Mouse (Mus musculus) CH12.LX (cell line): Measurements from ENCODE around the gene 4931400O07Rik. TPM values are rescaled to one million over a fixed set of nuclear protein-coding genes. Genes with fewer than 3 reads are reported as not detected.

Experiments used
- DNase-seq: peaks from one replicate; pipeline ENCODE4 v3.0.0-alpha.2; 2013; ENCODE audit errors: extremely low read depth
- H3K27ac ChIP-seq: 2 replicates; pipeline ENCODE4 v1.5.1; 2012; ENCODE audit warnings: low read depth, mild to moderate bottlenecking, control low read depth, moderate library complexity; ENCODE audit not compliant: insufficient read depth
- H3K27me3 ChIP-seq: replicated peaks from 2 replicates; pipeline ENCODE3; 2012; ENCODE audit warnings: inconsistent platforms
- H3K36me3 ChIP-seq, 2 experiments: replicated peaks in 1 of 2; 2 replicates each; pipeline versions ENCODE3 to v1.6.1; 2012; ENCODE audit warnings: inconsistent platforms in 1 of 2, low read length in 1 of 2, mild to moderate bottlenecking in 1 of 2, mixed read lengths in 1 of 2, moderate library complexity in 1 of 2; ENCODE audit not compliant: control insufficient read depth in 1 of 2, insufficient read depth in 1 of 2
- H3K4me1 ChIP-seq, 2 experiments: 2 replicates each; pipeline ENCODE4 v1.6.1; 2012; ENCODE audit warnings: inconsistent platforms in 1 of 2, moderate library complexity in 1 of 2; ENCODE audit not compliant: insufficient read depth in 2 of 2, control insufficient read depth in 1 of 2
- H3K4me2 ChIP-seq: 2 replicates; pipeline ENCODE4 v1.6.1; 2012; ENCODE audit warnings: low read depth, mild to moderate bottlenecking, control low read depth; ENCODE audit not compliant: poor library complexity, insufficient read depth, severe bottlenecking
- H3K4me3 ChIP-seq, 3 experiments: fragments of 150-350 bp in 1 of 3; sonication (generic) in 1 of 3; replicated peaks in 1 of 3; 2 replicates each; pipeline versions ENCODE3 to v1.5.1; 2011 to 2012; ENCODE audit warnings: low read depth in 2 of 3, low read length in 2 of 3, mild to moderate bottlenecking in 2 of 3, moderate library complexity in 2 of 3, control low read depth in 1 of 3, improper control_type of control experiment in 1 of 3, inconsistent platforms in 1 of 3, mixed read lengths in 1 of 3; ENCODE audit not compliant: poor library complexity in 1 of 3
- H3K79me2 ChIP-seq: replicated peaks from 2 replicates; pipeline ENCODE4 v1.6.1; 2012; ENCODE audit warnings: mild to moderate bottlenecking, moderate library complexity; ENCODE audit not compliant: control insufficient read depth, poor library complexity, insufficient read depth, severe bottlenecking; ENCODE audit errors: extremely low read depth
- H3K9ac ChIP-seq: 2 replicates; pipeline ENCODE4 v1.6.1; 2012; ENCODE audit warnings: low read depth, mild to moderate bottlenecking, control low read depth, moderate library complexity; ENCODE audit not compliant: insufficient read depth
- H3K9me3 ChIP-seq: replicated peaks from 2 replicates; pipeline ENCODE3; 2012; ENCODE audit warnings: low read length, inconsistent platforms, mixed read lengths
- ELF1 ChIP-seq: IDR thresholded peaks from 2 replicates; pipeline ENCODE4 v1.6.1; 2014; ENCODE audit warnings: low read depth, mild to moderate bottlenecking, inconsistent platforms, low read length, improper control_type of control experiment
- GABPA ChIP-seq: IDR thresholded peaks from 2 replicates; pipeline ENCODE4 v1.6.1; 2012; ENCODE audit warnings: low read depth, low read length, improper control_type of control experiment, inconsistent platforms; ENCODE audit not compliant: insufficient replicate concordance
- JUN ChIP-seq: IDR thresholded peaks from 2 replicates; pipeline ENCODE4 v1.6.1; 2011; ENCODE audit warnings: low read depth, mild to moderate bottlenecking, low read length, improper control_type of control experiment, moderate library complexity; ENCODE audit not compliant: insufficient read depth
- KAT2A ChIP-seq: IDR thresholded peaks from 2 replicates; pipeline ENCODE4 v1.6.1; 2012; ENCODE audit warnings: low read length, improper control_type of control experiment, inconsistent platforms; ENCODE audit not compliant: insufficient replicate concordance
- MAZ ChIP-seq: IDR thresholded peaks from 2 replicates; pipeline ENCODE4 v1.6.1; 2012; ENCODE audit warnings: low read depth, mild to moderate bottlenecking, inconsistent platforms, low read length, improper control_type of control experiment, moderate library complexity
- MEF2A ChIP-seq: IDR thresholded peaks from 2 replicates; pipeline ENCODE4 v1.6.1; 2014; ENCODE audit warnings: low read depth, mild to moderate bottlenecking, inconsistent platforms, low read length, improper control_type of control experiment, borderline replicate concordance
- NELFE ChIP-seq: IDR thresholded peaks from 2 replicates; pipeline ENCODE4 v1.6.1; 2011; ENCODE audit warnings: low read depth, low read length, improper control_type of control experiment
- PAX5 ChIP-seq: IDR thresholded peaks from 2 replicates; pipeline ENCODE4 v1.6.1; 2012; ENCODE audit warnings: low read length, inconsistent platforms, mixed read lengths
- POLR2AphosphoS2 ChIP-seq: IDR thresholded peaks from 2 replicates; pipeline ENCODE4 v1.6.1; 2011; ENCODE audit warnings: low read depth, low read length, improper control_type of control experiment
- SIN3A ChIP-seq: IDR thresholded peaks from 2 replicates; pipeline ENCODE4 v1.6.1; 2012; ENCODE audit warnings: low read length, improper control_type of control experiment, inconsistent platforms
- TBP ChIP-seq: conservative IDR thresholded peaks from 2 replicates; pipeline ENCODE4 v1.6.1; 2011; ENCODE audit warnings: low read depth, low read length, improper control_type of control experiment
- UBTF ChIP-seq: IDR thresholded peaks from 2 replicates; pipeline ENCODE4 v1.6.1; 2012; ENCODE audit warnings: low read depth, mild to moderate bottlenecking, inconsistent platforms, low read length, improper control_type of control experiment, moderate library complexity
- ZC3H11A ChIP-seq: IDR thresholded peaks from 2 replicates; pipeline ENCODE4 v1.6.1; 2012; ENCODE audit warnings: low read depth, mild to moderate bottlenecking, inconsistent platforms, low read length, improper control_type of control experiment
- ZKSCAN1 ChIP-seq: IDR thresholded peaks from 2 replicates; pipeline ENCODE4 v1.6.1; 2012; ENCODE audit warnings: low read depth, inconsistent platforms, low read length, improper control_type of control experiment, borderline replicate concordance
- ZMIZ1 ChIP-seq: IDR thresholded peaks from 2 replicates; pipeline ENCODE4 v1.6.1; 2012; ENCODE audit warnings: low read depth, mild to moderate bottlenecking, inconsistent platforms, low read length, improper control_type of control experiment
- dilution Hi-C: fragments of 300-500 bp; cut with MboI; formaldehyde crosslinking; loops from 2 replicates; pipeline ENCODE4 v1.14.3; 2020; ENCODE audit warnings: low sequenced_read_pairs; ENCODE audit not compliant: extremely low pct_unique_long_range_greater_than_20kb, extremely low pct_ligation_motif_present
- in situ Hi-C: fragments of 300-500 bp; cut with MboI; formaldehyde crosslinking; loops from 3 replicates; pipeline ENCODE4 v1.14.3; 2019; ENCODE audit warnings: low sequenced_read_pairs, low pct_ligation_motif_present, low pct_unique_long_range_greater_than_20kb, mixed read lengths
- polyA plus RNA-seq: library from polyadenylated mRNA; unstranded; fragments of >175 nt; gene quantifications from 2 replicates; pipeline ENCODE4 v1.2.1, GENCODE M21; 2012; ENCODE audit warnings: low read depth; ENCODE audit not compliant: insufficient read length
- total RNA-seq, 2 experiments: library from RNA; depleted of rRNA; stranded (reverse); fragments of 300-350 nt in 1 of 2; fragments of >200 nt in 1 of 2; gene quantifications; 2 replicates each; pipeline ENCODE4 v1.2.3; 2012 to 2014

Gene 4931400O07Rik
- total RNA-seq (2012; rRNA removed), result not detected in 2 replicates
- not detected in 2 replicates for total RNA-seq (2014; rRNA removed)
- not detected in 2 replicates for polyA plus RNA-seq

GRCm38 (mm10) chrX:62467691-62468090 is at the start of gene 4931400O07Rik:
Gene 4931400O07Rik, plus strand, starts transcription at chrX:62467991.
- dilution Hi-C loops, result no loop called here
- Histone ChIP-seq H3K4me1 (no peaks in the 10 kb centered on the region), H3K36me3 (no peaks in the 10 kb centered on the region), H3K27ac (no peak within 1 kb of the TSS), H3K79me2 (no peaks in the 10 kb centered on the region), H3K9me3 (no peaks in the 10 kb centered on the region), H3K27me3 (no peaks in the 10 kb centered on the region)
- TF ChIP-seq GABPA (no peak), ELF1 (no peak), UBTF (no peak), ZMIZ1 (no peak), ZC3H11A (no peak), MEF2A (no peak), PAX5 (no peak), NELFE (no peak), KAT2A (no peak), POLR2AphosphoS2 (no peak), SIN3A (no peak), JUN (no peak), ZKSCAN1 (no peak), TBP (no peak), MAZ (no peak)
- TF ChIP-seq, all 38 proteins: peak for 0
- no peak within 1 kb of the TSS for H3K4me2 ChIP-seq
- H3K9ac ChIP-seq, result no peak within 1 kb of the TSS
- DNase-seq, result no peak
- in situ Hi-C loops, result no loop called here
- H3K4me3 ChIP-seq, result no peak within 1 kb of the TSS

Other genes with a start within 250 kb of the 4931400O07Rik start
- gene 4933402E13Rik, start 184.5 kb upstream of the 4931400O07Rik start, total RNA-seq (2012; rRNA removed), result not detected in 2 replicates
- gene 4933402E13Rik, start 184.5 kb upstream of the 4931400O07Rik start, total RNA-seq (2014; rRNA removed), result not detected in 2 replicates
- gene 4933402E13Rik, start 184.5 kb upstream of the 4931400O07Rik start, polyA plus RNA-seq, result not detected in 2 replicates